Mouse (Mus musculus) midbrain, embryonic 13.5 days (tissue): ENCODE measurements around the gene Slc32a1. TPM values are rescaled to one million over a fixed set of nuclear protein-coding genes. Genes with fewer than 3 reads are reported as not detected.
A peak's percentile ranks its signal among the peaks of the same experiment; 100 is the strongest.

Experiments
- ATAC-seq: fragments of 200-750 bp; cut with Nextera tagmentation; 2 replicates; pipeline ENCODE4 v1.8.0; 2017; ENCODE audit warnings: mild to moderate bottlenecking, moderate TSS enrichment, moderate library complexity
- H3K27ac ChIP-seq: fragments of 300-500 bp; sonication (generic); 2 replicates; pipeline ENCODE4 v1.5.1; 2015; ENCODE audit warnings: inconsistent platforms, mild to moderate bottlenecking, moderate library complexity
- H3K27me3 ChIP-seq: fragments of 300-500 bp; sonication (generic); 2 replicates; pipeline ENCODE4 v1.6.1; 2015; ENCODE audit warnings: mild to moderate bottlenecking, inconsistent platforms
- H3K36me3 ChIP-seq: fragments of 300-500 bp; sonication (generic); 2 replicates; pipeline ENCODE4 v1.6.1; 2015; ENCODE audit warnings: mild to moderate bottlenecking, inconsistent platforms
- H3K4me1 ChIP-seq: fragments of 300-500 bp; sonication (generic); replicated peaks from 2 replicates; pipeline ENCODE4 v1.6.1; 2015; ENCODE audit warnings: inconsistent platforms
- H3K4me2 ChIP-seq: fragments of 300-500 bp; sonication (generic); replicated peaks from 2 replicates; pipeline ENCODE4 v1.6.1; 2015; ENCODE audit warnings: moderate library complexity, mild to moderate bottlenecking, inconsistent platforms
- H3K4me3 ChIP-seq: fragments of 300-500 bp; sonication (generic); replicated peaks from 2 replicates; pipeline ENCODE4 v1.5.1; 2015; ENCODE audit warnings: mild to moderate bottlenecking, inconsistent platforms
- H3K9ac ChIP-seq: fragments of 300-500 bp; sonication (generic); replicated peaks from 2 replicates; pipeline ENCODE4 v1.6.1; 2015; ENCODE audit warnings: mild to moderate bottlenecking, inconsistent platforms
- H3K9me3 ChIP-seq: fragments of 300-500 bp; sonication (generic); 2 replicates; pipeline ENCODE4 v1.6.1; 2016; ENCODE audit warnings: mild to moderate bottlenecking, inconsistent platforms
- WGBS: fragments of 180-500 bp; shearing (Covaris S2); methylation state at CpG from one replicate; pipeline ENCODE4 v1.1.7; 2015; 5-methylcytosine and 5-hydroxymethylcytosine counted together
- polyA plus RNA-seq: library from polyadenylated mRNA; unstranded; fragments of >200 nt; fragmentation: Nextera tagmentation; extraction: Ambion mirVana; gene quantifications from 2 replicates; pipeline ENCODE4 v1.2.1, GENCODE M21; 2015

The Slc32a1 gene
- polyA plus RNA-seq, 1 experiment from 2014 or later, result 8.3 TPM

DNA sequence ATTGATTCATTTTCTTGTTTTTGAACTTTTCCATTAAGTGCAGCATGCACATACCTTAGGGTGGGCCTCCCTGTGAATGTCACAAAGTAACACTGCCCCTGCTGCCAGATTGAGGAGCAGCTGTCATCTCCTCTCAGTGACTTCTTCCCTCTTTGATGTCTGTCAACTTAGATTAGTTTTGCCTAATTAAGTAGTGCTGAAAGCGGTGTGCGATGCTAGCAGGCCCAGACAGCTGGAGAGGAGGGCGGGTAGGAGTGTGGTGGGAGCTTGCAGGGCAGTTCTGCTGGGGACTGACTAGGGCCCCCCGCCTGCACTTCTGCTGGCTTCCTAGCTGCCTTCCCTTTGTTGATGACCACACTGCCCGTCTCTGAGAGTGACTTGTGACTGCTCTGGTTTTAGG lies 21.3 kb downstream of the Slc32a1 start:
- Histone ChIP-seq H3K4me3 (no peak overlapping the region), H3K36me3 (peaks cover 75% of the 10 kb centered on the region), H3K27ac (no peak overlapping the region), H3K4me1 (peaks cover 5% of the 10 kb centered on the region), H3K9me3 (no peaks in the 10 kb centered on the region), H3K4me2 (no peak overlapping the region), H3K9ac (no peak overlapping the region), H3K27me3 (no peaks in the 10 kb centered on the region)
- 77% methylated on average over 5 of the region's 5 CpGs for WGBS
- no peak for ATAC-seq

DNA sequence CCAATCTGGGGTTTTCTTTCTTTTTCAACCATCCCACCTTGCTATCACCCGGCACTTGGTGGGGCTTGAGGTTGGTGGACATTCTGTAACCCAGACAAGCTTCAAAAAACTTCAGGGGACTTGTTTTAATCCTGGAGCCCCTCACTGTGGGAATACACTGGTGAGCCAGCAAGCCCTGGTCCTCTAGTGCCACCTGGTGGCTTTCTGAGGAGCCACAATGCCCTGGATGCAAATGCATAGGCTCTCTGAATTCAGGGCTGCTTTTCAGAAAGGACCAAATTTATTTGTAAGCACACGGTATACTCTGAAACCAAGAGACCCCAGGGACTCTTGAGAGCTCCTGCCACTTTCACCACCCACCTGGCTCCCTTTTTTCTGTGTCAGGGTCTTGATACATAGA lies 31.3 kb downstream of the Slc32a1 start:
- WGBS, result 6% methylated on average over 2 of the region's 2 CpGs
- H3K36me3 ChIP-seq, result peaks cover 44% of the 10 kb centered on the region
- peak; percentile 61 for ATAC-seq

DNA sequence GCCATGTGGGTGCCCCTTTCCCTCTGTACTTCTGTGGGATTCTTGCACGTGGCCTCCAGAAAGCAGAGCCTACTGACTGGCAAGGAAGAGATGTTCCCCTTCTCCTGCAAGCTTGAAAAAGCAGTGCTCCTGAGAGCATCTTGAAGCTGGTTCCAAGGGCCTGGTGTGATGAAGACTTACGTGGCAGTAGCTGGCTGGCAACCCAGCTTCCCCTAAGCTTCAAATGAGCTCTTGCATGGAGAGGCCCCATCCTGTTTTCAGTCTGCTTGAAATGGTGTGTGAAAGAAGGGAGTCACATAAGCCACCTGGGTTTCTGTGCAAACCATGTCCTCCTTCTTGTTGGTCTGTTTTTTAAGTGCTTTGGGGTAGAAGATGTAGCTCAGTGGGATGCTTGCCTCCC lies 32.0 kb downstream of the Slc32a1 start:
- no peak for ATAC-seq
- no peak overlapping the region for H3K9ac ChIP-seq
- H3K4me2 ChIP-seq, result no peak overlapping the region
- H3K9me3 ChIP-seq, result no peaks in the 10 kb centered on the region
- H3K4me3 ChIP-seq, result no peak overlapping the region
- peaks cover 36% of the 10 kb centered on the region for H3K36me3 ChIP-seq
- no peak overlapping the region for H3K27ac ChIP-seq
- WGBS, result 86% methylated on average over 2 of the region's 2 CpGs
- no peaks in the 10 kb centered on the region for H3K4me1 ChIP-seq
- no peaks in the 10 kb centered on the region for H3K27me3 ChIP-seq

More for the DNA sequence above, 31.3 kb downstream of the Slc32a1 start:
- Histone ChIP-seq H3K4me2 (no peak overlapping the region), H3K27ac (no peak overlapping the region), H3K4me1 (no peaks in the 10 kb centered on the region), H3K4me3 (no peak overlapping the region), H3K9ac (no peak overlapping the region), H3K27me3 (no peaks in the 10 kb centered on the region), H3K9me3 (no peaks in the 10 kb centered on the region)

DNA sequence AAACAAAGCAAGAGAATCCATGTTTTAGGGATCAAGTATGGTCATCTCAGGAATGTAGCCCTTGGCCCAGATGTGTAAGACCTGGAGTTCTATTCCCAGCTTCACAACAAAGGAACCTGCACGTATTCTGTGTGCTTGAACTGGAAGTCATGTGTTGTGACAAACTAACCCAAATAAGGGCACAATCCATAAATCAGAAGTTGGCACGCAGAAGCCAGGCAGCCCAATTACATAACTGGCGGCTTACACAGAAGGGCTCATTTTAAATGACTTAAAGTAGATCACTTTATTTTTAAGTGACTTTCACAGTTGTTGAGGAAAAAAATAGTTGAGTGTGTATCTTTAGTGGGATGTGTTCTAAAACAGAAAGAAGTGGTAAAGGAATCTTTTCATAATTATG lies 33.2 kb downstream of the Slc32a1 start:
- ATAC-seq, result no peak
- 91% methylated on average over 3 of the region's 3 CpGs for WGBS
- no peak overlapping the region for H3K4me2 ChIP-seq

DNA sequence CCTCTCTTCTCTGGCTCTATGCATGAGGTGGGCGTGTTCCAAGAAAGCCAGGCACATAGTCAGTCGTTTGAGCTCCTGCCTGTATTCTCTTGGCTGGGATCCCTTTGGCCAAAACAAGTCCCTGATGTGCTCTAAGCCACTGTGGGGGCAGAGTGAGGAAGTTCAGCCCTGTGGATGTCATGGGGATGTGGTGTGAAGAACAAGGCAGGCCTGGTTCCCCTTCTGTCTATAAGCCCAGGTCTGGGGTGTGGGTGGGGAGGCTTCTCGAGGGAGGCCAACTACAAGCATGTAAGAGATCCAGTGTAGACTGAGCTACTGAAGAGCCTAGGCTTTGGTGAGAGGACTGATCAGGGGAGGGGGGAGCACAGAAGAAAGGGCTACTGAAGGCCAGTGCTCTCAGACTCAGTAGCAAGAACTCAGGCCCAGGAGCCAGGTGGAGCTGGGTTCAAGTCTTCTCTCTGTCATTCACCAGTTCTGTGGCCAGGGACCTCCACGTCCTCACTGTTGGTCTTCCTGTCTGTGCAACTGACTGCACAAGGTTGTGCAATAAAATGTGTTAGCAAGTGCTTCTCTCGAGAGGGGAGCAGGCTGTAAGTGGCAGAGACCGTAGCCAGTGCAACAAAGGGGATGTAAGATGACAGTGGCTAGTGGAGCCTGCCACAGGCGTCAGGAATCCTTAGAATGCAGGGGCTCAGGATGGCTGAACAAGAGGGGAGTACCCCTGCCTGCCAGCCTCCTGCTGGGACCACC lies 40.8 kb downstream of the Slc32a1 start:
- ATAC-seq, result peak; percentile 37; the same call in 1 of the 2 replicates
- no peak overlapping the region for H3K9ac ChIP-seq
- no peaks in the 10 kb centered on the region for H3K27me3 ChIP-seq
- no peak overlapping the region for H3K27ac ChIP-seq
- no peaks in the 10 kb centered on the region for H3K36me3 ChIP-seq
- no peak overlapping the region for H3K4me3 ChIP-seq
- H3K4me1 ChIP-seq, result no peaks in the 10 kb centered on the region
- WGBS, result 50% methylated on average over 7 of the region's 7 CpGs
- no peaks in the 10 kb centered on the region for H3K9me3 ChIP-seq
- H3K4me2 ChIP-seq, result no peak overlapping the region

More for the DNA sequence above, 33.2 kb downstream of the Slc32a1 start:
- no peaks in the 10 kb centered on the region for H3K4me1 ChIP-seq
- no peak overlapping the region for H3K4me3 ChIP-seq
- no peak overlapping the region for H3K27ac ChIP-seq
- H3K36me3 ChIP-seq, result peaks cover 24% of the 10 kb centered on the region
- no peak overlapping the region for H3K9ac ChIP-seq
- no peaks in the 10 kb centered on the region for H3K9me3 ChIP-seq
- no peaks in the 10 kb centered on the region for H3K27me3 ChIP-seq

DNA sequence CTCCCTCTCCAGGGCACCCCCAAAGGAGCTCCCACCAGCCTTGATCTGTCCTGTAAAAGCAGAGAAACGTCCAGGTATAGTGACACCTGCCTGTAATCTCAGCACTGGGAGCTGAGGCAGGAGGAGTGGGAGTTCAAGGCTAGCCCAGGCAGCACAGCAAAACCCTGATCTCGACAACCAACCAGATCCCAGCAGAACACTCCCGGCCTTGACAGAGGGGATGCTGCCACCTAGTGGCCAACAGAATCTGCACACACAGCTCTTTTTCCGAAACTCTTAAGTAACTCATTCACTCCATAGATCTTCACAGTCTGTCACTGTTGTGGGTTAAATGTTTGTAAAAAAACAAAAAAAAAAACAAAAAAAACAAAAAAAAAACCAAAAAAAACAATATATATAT lies 42.4 kb downstream of the Slc32a1 start:
- no peaks in the 10 kb centered on the region for H3K27me3 ChIP-seq
- WGBS, result 5% methylated on average over 4 of the region's 4 CpGs
- H3K4me3 ChIP-seq, result no peak overlapping the region
- no peak overlapping the region for H3K4me2 ChIP-seq
- no peak overlapping the region for H3K9ac ChIP-seq
- no peaks in the 10 kb centered on the region for H3K4me1 ChIP-seq
- no peaks in the 10 kb centered on the region for H3K36me3 ChIP-seq
- H3K27ac ChIP-seq, result no peak overlapping the region
- peak; percentile 72; the same call in 1 of the 2 replicates for ATAC-seq
- no peaks in the 10 kb centered on the region for H3K9me3 ChIP-seq

DNA sequence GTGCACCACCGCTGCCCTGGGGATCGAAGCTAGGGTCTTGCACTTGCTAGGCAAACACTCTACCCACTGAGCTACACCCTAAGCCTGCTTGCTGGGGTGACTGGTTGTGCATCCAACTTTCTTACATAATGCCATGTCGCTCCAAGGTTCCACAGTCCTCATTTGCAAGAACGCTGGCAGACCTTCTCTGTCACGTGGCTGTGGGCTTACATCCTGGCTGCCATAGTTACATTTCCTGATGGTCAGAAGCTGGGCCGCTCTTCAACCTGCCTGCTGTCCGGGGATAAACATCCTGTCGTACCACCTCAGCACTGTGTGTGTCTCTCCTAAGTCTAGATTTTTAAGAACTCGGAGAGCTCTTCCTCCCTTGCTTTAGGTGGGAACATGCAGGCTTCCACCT lies 44.1 kb downstream of the Slc32a1 start:
- no peak overlapping the region for H3K9ac ChIP-seq
- no peak overlapping the region for H3K4me3 ChIP-seq
- no peak for ATAC-seq
- no peaks in the 10 kb centered on the region for H3K4me1 ChIP-seq
- H3K27ac ChIP-seq, result no peak overlapping the region
- 88% methylated on average over 9 of the region's 9 CpGs for WGBS
- H3K9me3 ChIP-seq, result no peaks in the 10 kb centered on the region
- no peaks in the 10 kb centered on the region for H3K27me3 ChIP-seq
- H3K4me2 ChIP-seq, result no peak overlapping the region
- no peaks in the 10 kb centered on the region for H3K36me3 ChIP-seq

DNA sequence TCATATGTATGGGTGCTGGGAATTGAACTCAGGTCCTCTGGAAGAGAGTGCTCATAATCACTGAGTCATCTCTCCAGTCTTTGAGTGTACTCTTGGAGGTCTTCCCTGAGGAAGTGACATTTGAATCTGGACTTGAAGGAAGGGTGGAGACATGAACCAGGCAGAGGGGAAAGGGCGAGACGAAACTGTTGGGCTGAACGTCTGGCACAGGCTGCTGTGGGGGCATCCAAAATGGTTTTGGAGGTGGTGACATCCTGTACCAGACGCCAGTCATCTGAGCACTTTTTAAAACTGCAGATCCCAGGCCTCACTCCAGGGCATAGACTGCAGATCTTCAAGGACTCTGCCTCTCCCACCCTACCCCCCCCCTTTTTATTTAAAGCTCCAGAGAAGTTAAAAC lies 45.2 kb downstream of the Slc32a1 start:
- H3K4me2 ChIP-seq, result no peak overlapping the region
- H3K27ac ChIP-seq, result no peak overlapping the region
- no peak for ATAC-seq
- H3K9ac ChIP-seq, result no peak overlapping the region
- no peaks in the 10 kb centered on the region for H3K4me1 ChIP-seq
- no peaks in the 10 kb centered on the region for H3K9me3 ChIP-seq
- H3K27me3 ChIP-seq, result no peaks in the 10 kb centered on the region
- H3K36me3 ChIP-seq, result no peaks in the 10 kb centered on the region
- WGBS, result 87% methylated on average over 4 of the region's 4 CpGs
- H3K4me3 ChIP-seq, result no peak overlapping the region

DNA sequence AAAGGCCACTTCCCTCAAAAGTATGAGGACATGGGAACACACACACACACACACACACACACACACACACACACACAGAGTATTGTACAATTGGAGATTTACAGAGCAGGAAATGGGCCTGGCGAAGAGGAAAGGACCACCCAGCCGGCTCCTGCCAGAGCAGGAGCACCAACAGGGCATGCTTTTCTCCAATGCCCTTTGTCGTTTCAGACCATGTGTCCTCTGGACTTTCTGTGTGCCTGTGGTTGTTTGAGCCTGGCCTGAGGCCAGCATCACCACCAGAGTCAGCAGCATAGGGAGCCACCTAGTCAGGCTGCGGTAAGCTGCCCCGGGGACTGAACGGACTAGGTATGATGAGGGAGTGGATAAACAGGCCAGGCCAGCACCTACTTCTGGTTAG lies 48.3 kb downstream of the Slc32a1 start:
- no peak for ATAC-seq
- no peak overlapping the region for H3K4me3 ChIP-seq

DNA sequence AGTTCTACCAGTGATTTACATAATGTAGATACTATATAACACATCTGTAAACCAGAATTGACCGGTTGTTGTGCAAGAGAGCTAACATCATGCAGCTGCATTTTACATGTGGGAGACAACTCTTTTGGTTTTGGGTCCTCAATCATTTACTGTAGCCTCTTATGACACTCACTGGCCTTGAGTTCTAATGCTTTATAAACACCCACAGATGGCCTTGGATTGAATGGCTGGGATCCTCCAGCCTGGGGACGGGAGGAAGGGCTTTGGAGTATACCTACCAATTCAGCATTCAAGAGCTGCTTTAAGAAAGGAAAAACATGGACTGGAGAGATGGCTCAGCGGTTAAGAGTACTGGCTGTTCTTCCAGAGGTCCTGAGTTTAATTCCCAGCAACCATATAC lies 48.8 kb downstream of the Slc32a1 start:
- H3K4me2 ChIP-seq, result no peak overlapping the region
- no peaks in the 10 kb centered on the region for H3K36me3 ChIP-seq
- no peaks in the 10 kb centered on the region for H3K9me3 ChIP-seq
- no peak overlapping the region for H3K9ac ChIP-seq
- no peak overlapping the region for H3K27ac ChIP-seq
- H3K4me3 ChIP-seq, result no peak overlapping the region
- ATAC-seq, result no peak
- WGBS, result 80% methylated on average over 3 of the region's 3 CpGs
- H3K27me3 ChIP-seq, result no peaks in the 10 kb centered on the region
- no peaks in the 10 kb centered on the region for H3K4me1 ChIP-seq

More for the DNA sequence above, 48.3 kb downstream of the Slc32a1 start:
- no peaks in the 10 kb centered on the region for H3K9me3 ChIP-seq
- 66% methylated on average over 6 of the region's 6 CpGs for WGBS
- H3K27me3 ChIP-seq, result no peaks in the 10 kb centered on the region
- no peak overlapping the region for H3K27ac ChIP-seq
- H3K9ac ChIP-seq, result no peak overlapping the region
- no peak overlapping the region for H3K4me2 ChIP-seq
- H3K36me3 ChIP-seq, result no peaks in the 10 kb centered on the region
- no peaks in the 10 kb centered on the region for H3K4me1 ChIP-seq

DNA sequence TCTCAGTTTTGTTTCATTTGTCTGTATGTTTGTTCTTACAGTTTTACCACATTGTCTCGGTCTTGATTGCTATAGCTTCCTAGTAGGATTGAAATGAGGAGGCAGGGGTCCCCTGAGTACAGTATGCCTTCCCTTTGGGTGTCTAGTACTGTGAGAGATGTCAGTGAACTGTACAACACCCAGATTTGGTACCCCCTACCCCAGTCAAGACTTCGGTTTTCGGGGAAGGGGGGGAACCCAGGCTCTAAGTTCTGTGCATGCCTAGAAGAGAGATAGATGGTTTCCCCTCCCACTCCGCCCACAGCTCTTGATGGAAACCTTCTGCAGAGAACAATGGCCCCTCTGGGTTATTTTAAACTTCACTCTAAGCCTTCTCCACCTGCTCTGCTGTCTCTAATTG lies 54.5 kb downstream of the Slc32a1 start, which contains the start of gene Ppp1r16b:
TSS of gene Ppp1r16b (plus strand) at position 301 of the 400 bp plus-strand sequence.
- H3K4me1 ChIP-seq, result peaks cover 41% of the 10 kb centered on the region
- no peaks in the 10 kb centered on the region for H3K9me3 ChIP-seq
- WGBS, result 77% methylated on average over 4 of the region's 4 CpGs
- H3K36me3 ChIP-seq, result no peaks in the 10 kb centered on the region
- no peak for ATAC-seq
- H3K27me3 ChIP-seq, result peaks cover 21% of the 10 kb centered on the region
- no peak within 1 kb of the TSS for H3K4me3 ChIP-seq
- H3K4me2 ChIP-seq, result no peak within 1 kb of the TSS
- H3K9ac ChIP-seq, result no peak within 1 kb of the TSS
- H3K27ac ChIP-seq, result peak within 1 kb of the TSS; percentile 20; the same call in 1 of the 2 replicates
